Comparison of ENCODE assay signal across 30 mouse cellular contexts in genomic region chr7:17054325-17054989, GRCm38 (mm10). TPM values are rescaled to one million over a fixed set of nuclear protein-coding genes. Genes with fewer than 3 reads are reported as not detected.
DNase-seq lines count a peak whose midpoint lies in the region; ATAC-seq and TF ChIP-seq lines count a peak whose summit lies in the region.
"Had no signal": no experiment of that assay in that cellular context is flagged by ENCODE, and none has a peak within 500 bp of the region (broad histone marks: within the 10 kb centered on the region; RNA-seq: fewer than 3 reads in every experiment).

No protein-coding gene starts in this region.

- no peak overlapping the region for H3K9ac ChIP-seq in intestine, embryonic 14.5 days (ENCODE audit: low read length)
- no peak overlapping the region for H3K9ac ChIP-seq in intestine, embryonic 16.5 days (ENCODE audit: low read depth, low read length)
- H3K9ac ChIP-seq in liver, postnatal 0 days (replicated peaks): no peak overlapping the region
- H3K9ac ChIP-seq: embryonic facial prominence, embryonic 13.5 days; forebrain, embryonic 13.5 days; heart, embryonic 15.5 days; kidney, embryonic 15.5 days; limb, embryonic 15.5 days; midbrain, embryonic 15.5 days; neural tube, embryonic 15.5 days had no signal

- no peak for TF ChIP-seq POLR2A in testis, adult 2 months (IDR thresholded peaks at IDR 0.05; ENCODE audit: control insufficient read depth, low read depth, low read length)

- H3K27ac ChIP-seq in intestine, embryonic 14.5 days (ENCODE audit: low read depth): no peak overlapping the region
- H3K27ac ChIP-seq in intestine, embryonic 16.5 days (ENCODE audit: low read length): no peak overlapping the region; the same call in 1 of the 2 replicates
- no peak overlapping the region for H3K27ac ChIP-seq in testis, adult 2 months (ENCODE audit: control insufficient read depth, insufficient read depth, low read depth, low read length)
- no peak overlapping the region for H3K27ac ChIP-seq in liver, postnatal 0 days (ENCODE audit: low read depth)
- H3K27ac ChIP-seq: embryonic facial prominence, embryonic 13.5 days; forebrain, embryonic 13.5 days; heart, adult 2 months; heart, embryonic 15.5 days; kidney, embryonic 15.5 days; layer of hippocampus, adult 2 months; limb, embryonic 15.5 days; macrophage; midbrain, embryonic 15.5 days; neural tube, embryonic 15.5 days had no signal

- peaks cover 81% of the 10 kb centered on the region for H3K4me1 ChIP-seq in erythroblast, embryonic 14.5 days (ENCODE audit: control insufficient read depth)
- peaks cover 26% of the 10 kb centered on the region for H3K4me1 ChIP-seq in intestine, embryonic 14.5 days (replicated peaks; ENCODE audit: control insufficient read depth, insufficient read depth, low read length)
- peaks cover 29% of the 10 kb centered on the region for H3K4me1 ChIP-seq in intestine, embryonic 16.5 days (ENCODE audit: control insufficient read depth, insufficient read depth, low read length)
- H3K4me1 ChIP-seq in testis, adult 2 months (ENCODE audit: control insufficient read depth, insufficient read depth, low read length): peaks cover 32% of the 10 kb centered on the region
- peaks cover 37% of the 10 kb centered on the region for H3K4me1 ChIP-seq in liver, postnatal 0 days (ENCODE audit: insufficient read depth)

- WGBS in intestine, embryonic 14.5 days: 93% methylated on average over 16 of the region's 16 CpGs
- WGBS in intestine, embryonic 16.5 days: 85% methylated on average over 16 of the region's 16 CpGs
- 91% methylated on average over 14 of the region's 16 CpGs for WGBS in liver, postnatal 0 days (ENCODE audit: insufficient replicate concordance)

- peaks cover 5% of the 10 kb centered on the region for H3K9me3 ChIP-seq in erythroblast, embryonic 14.5 days (ENCODE audit: control insufficient read depth, low read length)
- H3K9me3 ChIP-seq in intestine, embryonic 14.5 days (ENCODE audit: control insufficient read depth, low read length): no peaks in the 10 kb centered on the region
- no peaks in the 10 kb centered on the region for H3K9me3 ChIP-seq in intestine, embryonic 16.5 days (ENCODE audit: control insufficient read depth, low read length)
- no peaks in the 10 kb centered on the region for H3K9me3 ChIP-seq in liver, postnatal 0 days (ENCODE audit: low read length)
- H3K9me3 ChIP-seq: forebrain, embryonic 13.5 days; heart, embryonic 15.5 days; kidney, embryonic 15.5 days; limb, embryonic 15.5 days; midbrain, embryonic 15.5 days; neural tube, embryonic 15.5 days had no signal

- no peak overlapping the region for H3K4me2 ChIP-seq in intestine, embryonic 14.5 days (ENCODE audit: low read length)
- H3K4me2 ChIP-seq in intestine, embryonic 16.5 days (ENCODE audit: low read depth, low read length): no peak overlapping the region; the same call in 1 of the 2 replicates
- no peak overlapping the region; the same call in 1 of the 2 replicates for H3K4me2 ChIP-seq in liver, postnatal 0 days (ENCODE audit: low read depth, low read length)
- H3K4me2 ChIP-seq: forebrain, embryonic 13.5 days; heart, embryonic 15.5 days; kidney, embryonic 15.5 days; limb, embryonic 15.5 days; midbrain, embryonic 15.5 days; neural tube, embryonic 15.5 days had no signal

- DNase-seq in intestine, embryonic 14.5 days (ENCODE audit: low spot score): peak; percentile 33
- no peak for DNase-seq in testis, postnatal 14 days (ENCODE audit: low spot score)
- peak; percentile 13 for DNase-seq in liver, postnatal 0 days
- DNase-seq: adrenal gland, postnatal 14 days; cerebellum, adult 11 months; cerebellum, adult 9-11 months; gastrocnemius, postnatal 36 days; heart, adult 2 months; kidney, adult 11 months; kidney, postnatal 36 days; lung, adult 2 months; lung, postnatal 10 days; retina, postnatal 1 day; spleen, adult 18-20 months had no signal

- no peak for TF ChIP-seq EP300 in liver, postnatal 0 days (IDR thresholded peaks at IDR 0.05; ENCODE audit: low read depth)

- no peaks in the 10 kb centered on the region for H3K27me3 ChIP-seq in erythroblast, embryonic 14.5 days (ENCODE audit: control insufficient read depth)
- H3K27me3 ChIP-seq in intestine, embryonic 14.5 days (replicated peaks; ENCODE audit: control insufficient read depth, insufficient read depth, low read length): no peaks in the 10 kb centered on the region
- H3K27me3 ChIP-seq in intestine, embryonic 16.5 days (replicated peaks; ENCODE audit: control insufficient read depth, insufficient read depth, low read length): no peaks in the 10 kb centered on the region
- no peaks in the 10 kb centered on the region for H3K27me3 ChIP-seq in testis, adult 2 months (ENCODE audit: control insufficient read depth, insufficient read depth, low read length)
- no peaks in the 10 kb centered on the region for H3K27me3 ChIP-seq in liver, postnatal 0 days (ENCODE audit: insufficient read depth, low read length)
- H3K27me3 ChIP-seq: embryonic facial prominence, embryonic 13.5 days; forebrain, embryonic 13.5 days; heart, embryonic 15.5 days; kidney, embryonic 15.5 days; limb, embryonic 15.5 days; midbrain, embryonic 15.5 days; neural tube, embryonic 15.5 days had no signal

- H3K36me3 ChIP-seq in erythroblast, embryonic 14.5 days (ENCODE audit: control insufficient read depth): peaks cover 54% of the 10 kb centered on the region
- H3K36me3 ChIP-seq in intestine, embryonic 14.5 days (ENCODE audit: control insufficient read depth, insufficient read depth, low read length): peaks cover 41% of the 10 kb centered on the region
- peaks cover 28% of the 10 kb centered on the region for H3K36me3 ChIP-seq in intestine, embryonic 16.5 days (ENCODE audit: control insufficient read depth, insufficient read depth, low read length)
- H3K36me3 ChIP-seq in testis, adult 2 months (ENCODE audit: control insufficient read depth, insufficient read depth, low read length): no peaks in the 10 kb centered on the region
- H3K36me3 ChIP-seq in liver, postnatal 0 days (replicated peaks; ENCODE audit: insufficient read depth, low read length): peaks cover 45% of the 10 kb centered on the region
- H3K36me3 ChIP-seq: midbrain, embryonic 15.5 days; neural tube, embryonic 15.5 days had no signal

- no peak for TF ChIP-seq CTCF in testis, adult 2 months (IDR thresholded peaks at IDR 0.05; ENCODE audit: control insufficient read depth, insufficient read depth, insufficient replicate concordance, low read depth, low read length)
- no peak for TF ChIP-seq CTCF in liver, postnatal 0 days (IDR thresholded peaks at IDR 0.05; ENCODE audit: low read depth)

- ATAC-seq in erythroblast, adult 5-6 weeks (replicated peaks; ENCODE audit: low FRiP score, poor library complexity, severe bottlenecking): no peak
- no peak for ATAC-seq in intestine, embryonic 14.5 days (replicated peaks; ENCODE audit: low FRiP score, low TSS enrichment, low read depth)
- no peak for ATAC-seq in intestine, embryonic 16.5 days
- ATAC-seq in liver, postnatal 0 days: no peak
- ATAC-seq in CD4-positive, CD25-positive, alpha-beta regulatory T cell, adult 4 months: no peak
- ATAC-seq: forebrain, embryonic 13.5 days; hindbrain, embryonic 16.5 days; midbrain, embryonic 15.5 days had no signal

- peak overlapping the region; percentile 28 for H3K4me3 ChIP-seq in erythroblast, embryonic 14.5 days (replicated peaks)
- no peak overlapping the region for H3K4me3 ChIP-seq in intestine, embryonic 14.5 days (ENCODE audit: low read depth, low read length)
- H3K4me3 ChIP-seq in intestine, embryonic 16.5 days (ENCODE audit: low read length): no peak overlapping the region
- H3K4me3 ChIP-seq in testis, adult 2 months (ENCODE audit: control insufficient read depth, low read depth, low read length): peak overlapping the region; percentile 17
- no peak overlapping the region for H3K4me3 ChIP-seq in liver, postnatal 0 days (ENCODE audit: low read depth, low read length)
- H3K4me3 ChIP-seq: embryonic facial prominence, embryonic 13.5 days; forebrain, embryonic 13.5 days; heart, adult 2 months; heart, embryonic 15.5 days; kidney, embryonic 15.5 days; layer of hippocampus, adult 2 months; limb, embryonic 15.5 days; midbrain, embryonic 15.5 days; neural tube, embryonic 15.5 days had no signal

RNA-seq across cellular contexts. Expression of gene Hif3a, which starts 7.8 kb away (rescaled TPM):
- polyA plus RNA-seq in erythroblast, embryonic 14.5 days (2012): 7.8 and 8.0 TPM in 2 replicates
- total RNA-seq in erythroblast, adult 5-6 weeks (2015; ENCODE audit: low replicate concordance): 0.42 and 0.58 TPM in 2 replicates
- 0.17 TPM in 1 of 2 replicates, not detected in the other for total RNA-seq in erythroblast, adult 5-6 weeks (2017; ENCODE audit: low replicate concordance)
- 55.8 and 58.2 TPM in 2 replicates for polyA plus RNA-seq in intestine, embryonic 14.5 days (2014; fragmentation: Nextera tagmentation; extraction: Ambion mirVana)
- polyA plus RNA-seq in intestine, embryonic 16.5 days (2015; fragmentation: Nextera tagmentation; extraction: Ambion mirVana): 72.7 and 87.8 TPM in 2 replicates
- 4.4 and 6.9 TPM in 2 replicates for polyA plus RNA-seq in testis, adult 2 months (2012; rRNA removed)
- 2.6 and 3.9 TPM in 2 replicates for polyA plus RNA-seq in liver, postnatal 0 days (2015; fragmentation: Nextera tagmentation; extraction: Ambion mirVana)
- under 1 TPM; 0.60 to 0.91 TPM for polyA plus RNA-seq in CD4-positive, CD25-positive, alpha-beta regulatory T cell, adult 4 months (2017; shearing (Covaris generic))
- polyA plus RNA-seq: macrophage had no signal

RNA-seq across cellular contexts. Expression of gene Psg16, which starts 19.4 kb away (rescaled TPM):
- not detected in 2 replicates for polyA plus RNA-seq in erythroblast, embryonic 14.5 days (2012)
- not detected in 2 replicates for total RNA-seq in erythroblast, adult 5-6 weeks (2015; ENCODE audit: low replicate concordance)
- not detected in 2 replicates for total RNA-seq in erythroblast, adult 5-6 weeks (2017; ENCODE audit: low replicate concordance)
- polyA plus RNA-seq in intestine, embryonic 14.5 days (2014; fragmentation: Nextera tagmentation; extraction: Ambion mirVana): 0.11 and 0.36 TPM in 2 replicates
- 0.48 and 0.73 TPM in 2 replicates for polyA plus RNA-seq in intestine, embryonic 16.5 days (2015; fragmentation: Nextera tagmentation; extraction: Ambion mirVana)
- 0.16 and 0.19 TPM in 2 replicates for polyA plus RNA-seq in testis, adult 2 months (2012; rRNA removed)
- polyA plus RNA-seq in liver, postnatal 0 days (2015; fragmentation: Nextera tagmentation; extraction: Ambion mirVana): 0.54 and 0.69 TPM in 2 replicates
- 1 to 10 TPM in 1 of 2 experiments, under 1 TPM in 1; 0.13 to 1.4 TPM for polyA plus RNA-seq in CD4-positive, CD25-positive, alpha-beta regulatory T cell, adult 4 months (2017; shearing (Covaris generic))
- total RNA-seq: common myeloid progenitor, adult 5-6 weeks had no signal
- polyA plus RNA-seq: heart, adult 2 months; macrophage had no signal

RNA-seq across cellular contexts. Expression of gene Ppp5c, which starts 26.7 kb away (rescaled TPM):
- polyA plus RNA-seq in erythroblast, embryonic 14.5 days (2012): 7.3 and 7.7 TPM in 2 replicates
- total RNA-seq in erythroblast, adult 5-6 weeks (2015; ENCODE audit: low replicate concordance): 14.0 and 21.3 TPM in 2 replicates
- total RNA-seq in erythroblast, adult 5-6 weeks (2017; ENCODE audit: low replicate concordance): 10.6 and 18.9 TPM in 2 replicates
- 101 and 103 TPM in 2 replicates for polyA plus RNA-seq in intestine, embryonic 14.5 days (2014; fragmentation: Nextera tagmentation; extraction: Ambion mirVana)
- polyA plus RNA-seq in intestine, embryonic 16.5 days (2015; fragmentation: Nextera tagmentation; extraction: Ambion mirVana): 83.7 and 88.3 TPM in 2 replicates
- polyA plus RNA-seq in testis, adult 2 months (2012; rRNA removed): 80.7 and 84.7 TPM in 2 replicates
- polyA plus RNA-seq in liver, postnatal 0 days (2015; fragmentation: Nextera tagmentation; extraction: Ambion mirVana): 26.9 and 32.1 TPM in 2 replicates
- polyA plus RNA-seq in CD4-positive, CD25-positive, alpha-beta regulatory T cell, adult 4 months (2017; shearing (Covaris generic)): 10 to 100 TPM; 56.6 to 76.0 TPM

Comparison
In these comparisons a context has a peak if more than half of its experiments do, and no peak if none do; other contexts are left out.
1. H3K4me3 ChIP-seq: peak in erythroblast, embryonic 14.5 days (single experiment) and testis, adult 2 months (single experiment); none in intestine, embryonic 14.5 days (single experiment), intestine, embryonic 16.5 days (single experiment) and liver, postnatal 0 days (single experiment).